Mouse (Mus musculus) MEL (cell line): ENCODE results near the gene Ssc4d. TPM values are rescaled to one million over a fixed set of nuclear protein-coding genes. Genes with fewer than 3 reads are reported as not detected.

ENCODE experiments used
- DNase-seq: peaks from one replicate; pipeline ENCODE4 v3.0.0; 2011; ENCODE audit warnings: low read depth, low spot score
- H3K27ac ChIP-seq: 2 replicates; pipeline ENCODE4 v1.5.1; 2012; ENCODE audit warnings: low read depth, mild to moderate bottlenecking, control low read depth, low read length, moderate library complexity; ENCODE audit not compliant: control insufficient read depth
- H3K27me3 ChIP-seq, 2 experiments: fragments of 150-350 bp in 1 of 2; sonication (generic) in 1 of 2; 2 replicates each; pipeline ENCODE4 v1.6.1; 2012; ENCODE audit warnings: low read length in 2 of 2, mild to moderate bottlenecking in 2 of 2, improper control_type of control experiment in 1 of 2, moderate library complexity in 1 of 2; ENCODE audit not compliant: insufficient read depth in 2 of 2, control insufficient read depth in 1 of 2
- H3K36me3 ChIP-seq, 2 experiments: 2 replicates each; pipeline ENCODE4 v1.6.1; 2012 to 2014; ENCODE audit warnings: low read length in 2 of 2, improper control_type of control experiment in 1 of 2, inconsistent platforms in 1 of 2, mild to moderate bottlenecking in 1 of 2; ENCODE audit not compliant: insufficient read depth in 2 of 2, control insufficient read depth in 1 of 2
- H3K4me1 ChIP-seq, 2 experiments: fragments of 150-350 bp in 1 of 2; sonication (generic) in 1 of 2; 2 replicates each; pipeline ENCODE4 v1.6.1; 2012; ENCODE audit warnings: low read length in 2 of 2, improper control_type of control experiment in 1 of 2, mild to moderate bottlenecking in 1 of 2; ENCODE audit not compliant: insufficient read depth in 2 of 2, control insufficient read depth in 1 of 2
- H3K4me3 ChIP-seq, 2 experiments: fragments of 150-350 bp in 1 of 2; sonication (generic) in 1 of 2; 2 replicates each; pipeline ENCODE4 v1.5.1; 2012; ENCODE audit warnings: low read depth in 2 of 2, low read length in 2 of 2, mild to moderate bottlenecking in 2 of 2, moderate library complexity in 2 of 2, control low read depth in 1 of 2, improper control_type of control experiment in 1 of 2; ENCODE audit not compliant: control insufficient read depth in 1 of 2, insufficient read depth in 1 of 2
- H3K79me2 ChIP-seq: 2 replicates; pipeline ENCODE4 v1.6.1; 2012; ENCODE audit warnings: mild to moderate bottlenecking, low read length, moderate library complexity; ENCODE audit not compliant: control insufficient read depth, poor library complexity, insufficient read depth
- H3K9ac ChIP-seq: 2 replicates; pipeline ENCODE4 v1.6.1; 2012; ENCODE audit warnings: low read depth, mild to moderate bottlenecking, control low read depth, low read length, moderate library complexity; ENCODE audit not compliant: control insufficient read depth, poor library complexity, severe bottlenecking
- H3K9me3 ChIP-seq: fragments of 150-350 bp; sonication (generic); replicated peaks from 2 replicates; pipeline ENCODE4 v1.6.1; 2012; ENCODE audit warnings: mild to moderate bottlenecking, low read length, improper control_type of control experiment, moderate library complexity; ENCODE audit not compliant: insufficient read depth
- BHLHE40 ChIP-seq: IDR thresholded peaks from 2 replicates; pipeline ENCODE4 v1.6.1; 2012; ENCODE audit warnings: low read depth, mild to moderate bottlenecking, inconsistent platforms, low read length, improper control_type of control experiment, borderline replicate concordance
- CHD1 ChIP-seq: IDR thresholded peaks from 2 replicates; pipeline ENCODE4 v1.6.1; 2012; ENCODE audit warnings: low read depth, mild to moderate bottlenecking, inconsistent platforms, low read length, improper control_type of control experiment
- CHD2 ChIP-seq: IDR thresholded peaks from 2 replicates; pipeline ENCODE4 v1.6.1; 2011; ENCODE audit warnings: low read length, improper control_type of control experiment
- CTCF ChIP-seq, 3 experiments: IDR thresholded peaks in 2 of 3; conservative IDR thresholded peaks in 1 of 3; 2 replicates each; pipeline ENCODE4 v1.5.1; 2011 to 2012; ENCODE audit warnings: low read length in 3 of 3, low read depth in 2 of 3, mild to moderate bottlenecking in 2 of 3, improper control_type of control experiment in 1 of 3, inconsistent platforms in 1 of 3, mixed read lengths in 1 of 3, moderate library complexity in 1 of 3; ENCODE audit not compliant: control insufficient read depth in 1 of 3, insufficient read depth in 1 of 3, poor library complexity in 1 of 3, severe bottlenecking in 1 of 3
- ELF1 ChIP-seq: IDR thresholded peaks from 2 replicates; pipeline ENCODE4 v1.6.1; 2014; ENCODE audit warnings: low read depth, mild to moderate bottlenecking, inconsistent platforms, low read length, improper control_type of control experiment, moderate library complexity
- EP300 ChIP-seq, 2 experiments: IDR thresholded peaks; 2 replicates each; pipeline ENCODE4 v1.6.1; 2011; ENCODE audit warnings: improper control_type of control experiment in 2 of 2, low read length in 2 of 2, low read depth in 1 of 2, mild to moderate bottlenecking in 1 of 2
- JUND ChIP-seq: IDR thresholded peaks from 2 replicates; pipeline ENCODE4 v1.6.1; 2011; ENCODE audit warnings: low read depth, mild to moderate bottlenecking, improper control_type of control experiment, low read length
- KAT2A ChIP-seq: conservative IDR thresholded peaks from 2 replicates; pipeline ENCODE4 v1.6.1; 2012; ENCODE audit warnings: low read depth, low read length, improper control_type of control experiment, inconsistent platforms
- MAX ChIP-seq: IDR thresholded peaks from 2 replicates; pipeline ENCODE4 v1.6.1; 2011; ENCODE audit warnings: low read length, improper control_type of control experiment
- MAZ ChIP-seq: IDR thresholded peaks from 2 replicates; pipeline ENCODE4 v1.6.1; 2012; ENCODE audit warnings: low read depth, mild to moderate bottlenecking, inconsistent platforms, low read length, improper control_type of control experiment
- MXI1 ChIP-seq: IDR thresholded peaks from 2 replicates; pipeline ENCODE4 v1.6.1; 2011; ENCODE audit warnings: mild to moderate bottlenecking, low read depth, low read length, improper control_type of control experiment
- MYB ChIP-seq: IDR thresholded peaks from 2 replicates; pipeline ENCODE4 v1.6.1; 2011; ENCODE audit warnings: mild to moderate bottlenecking, low read depth, low read length, improper control_type of control experiment
- NELFE ChIP-seq: IDR thresholded peaks from 2 replicates; pipeline ENCODE4 v1.6.1; 2011; ENCODE audit warnings: low read depth, low read length, improper control_type of control experiment
- NRF1 ChIP-seq: IDR thresholded peaks from 2 replicates; pipeline ENCODE4 v1.6.1; 2014; ENCODE audit warnings: low read depth, mild to moderate bottlenecking, inconsistent platforms, low read length, improper control_type of control experiment, moderate library complexity; ENCODE audit not compliant: poor library complexity, insufficient read depth, severe bottlenecking
- POLR2AphosphoS5 ChIP-seq: IDR thresholded peaks from 2 replicates; pipeline ENCODE4 v1.6.1; 2012; ENCODE audit warnings: low read depth, borderline replicate concordance, mild to moderate bottlenecking, inconsistent platforms, low read length, moderate library complexity, mixed read lengths
- RAD21 ChIP-seq: IDR thresholded peaks from 2 replicates; pipeline ENCODE4 v1.6.1; 2011; ENCODE audit warnings: mild to moderate bottlenecking, low read depth, low read length, improper control_type of control experiment
- RCOR1 ChIP-seq: IDR thresholded peaks from 2 replicates; pipeline ENCODE4 v1.6.1; 2012; ENCODE audit warnings: low read depth, mild to moderate bottlenecking, inconsistent platforms, low read length, improper control_type of control experiment
- SMC3 ChIP-seq: IDR thresholded peaks from 2 replicates; pipeline ENCODE4 v1.6.1; 2011; ENCODE audit warnings: low read depth, low read length, improper control_type of control experiment
- TBP ChIP-seq: IDR thresholded peaks from 2 replicates; pipeline ENCODE4 v1.8.0; 2011; ENCODE audit warnings: low read depth, low read length, improper control_type of control experiment
- TCF12 ChIP-seq: IDR thresholded peaks from 2 replicates; pipeline ENCODE4 v1.6.1; 2014; ENCODE audit warnings: low read depth, mild to moderate bottlenecking, inconsistent platforms, low read length, improper control_type of control experiment, moderate library complexity
- USF2 ChIP-seq, 2 experiments: IDR thresholded peaks; 2 replicates each; pipeline ENCODE4 v1.6.1; 2011 to 2012; ENCODE audit warnings: improper control_type of control experiment in 2 of 2, low read length in 2 of 2, borderline replicate concordance in 1 of 2, inconsistent platforms in 1 of 2, low read depth in 1 of 2, mild to moderate bottlenecking in 1 of 2; ENCODE audit not compliant: insufficient read depth in 1 of 2
- ZC3H11A ChIP-seq: IDR thresholded peaks from 2 replicates; pipeline ENCODE4 v1.6.1; 2012; ENCODE audit warnings: low read depth, mild to moderate bottlenecking, inconsistent platforms, low read length, improper control_type of control experiment
- ZMIZ1 ChIP-seq: IDR thresholded peaks from 2 replicates; pipeline ENCODE4 v1.6.1; 2012; ENCODE audit warnings: low read depth, mild to moderate bottlenecking, inconsistent platforms, low read length, improper control_type of control experiment, moderate library complexity
- ZNF384 ChIP-seq: IDR thresholded peaks from 2 replicates; pipeline ENCODE4 v1.6.1; 2012; ENCODE audit warnings: low read depth, mild to moderate bottlenecking, inconsistent platforms, low read length, improper control_type of control experiment
- polyA plus RNA-seq, 2 experiments: library from polyadenylated mRNA; stranded (reverse) in 1 of 2; unstranded in 1 of 2; fragments of >175 nt in 1 of 2; fragments of >200 nt in 1 of 2; gene quantifications; 2 replicates each; pipeline versions ENCODE4 v1.2.1 to v1.2.4; 2012; ENCODE audit warnings: low replicate concordance in 2 of 2, low read depth in 1 of 2; ENCODE audit not compliant: insufficient read length in 2 of 2, insufficient read depth in 1 of 2, missing spikeins in 1 of 2
- total RNA-seq: library from RNA; depleted of rRNA; stranded (reverse); fragments of 300-350 nt; gene quantifications from 2 replicates; pipeline ENCODE4 v1.2.3, GENCODE M21; 2012

Ssc4d gene
- total and polyA plus RNA-seq, 3 experiments: 1.1 to 2.1 TPM; not detected in 1

DNA sequence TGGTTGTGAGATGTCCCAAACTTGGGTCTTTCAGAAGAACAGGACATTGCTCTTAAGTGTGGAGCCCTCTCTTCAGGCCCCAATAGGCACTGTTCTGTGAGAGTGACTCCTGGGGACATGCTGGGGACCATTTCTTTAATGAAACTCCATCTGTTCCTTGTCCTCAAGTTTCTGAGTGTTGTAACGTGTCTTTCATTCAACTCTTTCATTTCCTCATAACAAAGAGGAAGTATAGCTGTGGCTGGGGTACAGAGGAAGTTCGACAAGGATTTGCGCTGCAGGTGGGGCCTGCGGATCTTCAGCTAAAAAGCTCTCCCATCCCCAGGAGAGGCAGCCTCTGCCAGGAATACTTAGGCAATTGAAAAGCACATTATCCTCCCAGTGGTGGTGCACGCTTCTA lies 16.3 kb upstream of the Ssc4d start (continued):
- TF ChIP-seq NRF1: no peak

DNA sequence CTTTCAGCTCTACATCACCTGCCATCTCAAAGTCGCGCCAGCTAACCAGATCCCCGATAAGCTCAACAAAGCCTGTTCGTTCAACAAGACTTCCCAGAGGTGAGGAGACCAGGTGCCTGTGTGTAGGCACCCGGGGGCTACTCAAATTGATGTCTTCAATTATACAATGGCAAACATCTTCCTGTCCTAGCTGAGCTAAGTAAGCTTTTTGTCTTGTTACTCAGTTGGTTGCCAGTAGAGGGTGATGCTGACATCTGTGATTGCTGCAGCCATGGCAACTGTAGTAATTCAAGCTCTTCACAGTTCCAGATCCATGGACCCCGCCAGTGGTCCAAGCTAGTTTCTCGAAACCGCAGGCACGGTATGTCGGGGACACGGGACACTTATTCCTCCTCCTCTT lies 12.9 kb upstream of the Ssc4d start:
- Histone ChIP-seq H3K27ac (no peak overlapping the region), H3K9ac (no peak overlapping the region), H3K9me3 (no peaks in the 10 kb centered on the region), H3K27me3 (no peaks in the 10 kb centered on the region), H3K4me1 (peaks cover 0 to 7% of the 10 kb centered on the region in 2 experiments; a peak in 2 of 4 replicates), H3K79me2 (no peaks in the 10 kb centered on the region), H3K4me3 (no peak overlapping the region), H3K36me3 (peaks cover 0 to 5% of the 10 kb centered on the region in 2 experiments; a peak in 2 of 4 replicates)
- TF ChIP-seq CTCF (IDR thresholded peaks at IDR 0.05 in 2 of 3, conservative IDR thresholded peaks at IDR 0.05 in 1 of 3; ENCODE audit: control insufficient read depth in 1 of 3, insufficient read depth in 1 of 3, low read depth in 2 of 3, low read length in 3 of 3, poor library complexity in 1 of 3, severe bottlenecking in 1 of 3) (peak in 1 of 3 experiments; percentile 22; a peak in 1 of 6 replicates), USF2 (IDR thresholded peaks at IDR 0.05; ENCODE audit: borderline replicate concordance in 1 of 2, insufficient read depth in 1 of 2, low read depth in 1 of 2, low read length in 2 of 2) (no peak)
- peak; percentile 30 for DNase-seq

DNA sequence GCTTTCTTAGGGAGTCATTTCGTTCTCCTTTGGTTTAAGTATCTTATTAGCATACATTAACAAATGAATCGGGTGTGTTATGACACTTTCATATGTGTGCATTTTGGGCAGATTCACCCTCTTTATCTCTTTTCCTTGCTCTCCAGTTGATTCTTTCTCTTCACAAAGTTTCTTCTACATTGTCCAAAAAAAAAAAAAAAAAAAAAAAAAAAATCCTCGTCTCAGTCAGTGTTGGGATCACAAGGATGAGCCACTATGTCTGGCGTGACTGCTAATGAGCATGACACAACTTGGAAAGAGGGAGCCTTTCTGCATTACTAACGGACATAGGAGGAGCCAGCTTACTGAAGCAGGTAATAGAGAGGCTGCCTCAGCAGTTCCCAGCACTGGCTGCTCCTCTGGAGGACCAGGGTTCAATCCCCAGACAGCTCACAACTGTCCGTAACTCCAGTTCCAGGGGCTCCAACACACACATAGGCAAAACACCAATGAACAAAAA lies 10.3 kb upstream of the Ssc4d start:
- H3K79me2 ChIP-seq: no peaks in the 10 kb centered on the region
- no peak for DNase-seq
- TF ChIP-seq ZNF384 (no peak), TCF12 (no peak), NELFE (no peak), BHLHE40 (no peak), CHD2 (no peak), MYB (no peak), ELF1 (no peak), SMC3 (no peak), USF2 (IDR thresholded peaks at IDR 0.05; ENCODE audit: borderline replicate concordance in 1 of 2, insufficient read depth in 1 of 2, low read depth in 1 of 2, low read length in 2 of 2) (no peak)
- no peak overlapping the region for H3K4me3 ChIP-seq
- H3K9ac ChIP-seq: no peak overlapping the region
- H3K9me3 ChIP-seq: no peaks in the 10 kb centered on the region
- no peak overlapping the region for H3K27ac ChIP-seq
- no peaks in the 10 kb centered on the region for H3K4me1 ChIP-seq
- no peaks in the 10 kb centered on the region for H3K36me3 ChIP-seq
- H3K27me3 ChIP-seq: no peaks in the 10 kb centered on the region

DNA sequence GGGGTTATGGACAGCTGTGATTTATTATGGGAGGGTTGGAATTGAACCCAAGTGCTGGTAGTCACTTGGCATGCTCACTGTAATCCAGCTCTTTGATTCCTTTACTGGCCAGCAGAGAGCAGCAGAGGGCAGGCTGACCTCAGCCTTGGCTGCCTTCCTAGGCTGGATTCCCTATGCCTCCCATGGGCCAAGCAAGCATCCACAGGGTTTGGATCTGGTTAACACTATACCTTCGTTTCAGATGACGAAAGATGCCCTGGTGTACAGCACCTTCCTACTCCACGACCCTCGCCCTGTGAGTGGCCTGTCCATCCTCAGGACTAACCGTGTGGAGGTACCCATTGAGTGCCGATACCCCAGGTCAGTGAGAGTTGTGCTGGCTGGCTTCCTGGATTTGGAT lies 8.1 kb upstream of the Ssc4d start:
- Histone ChIP-seq H3K4me1 (no peaks in the 10 kb centered on the region), H3K9ac (no peak overlapping the region), H3K79me2 (no peaks in the 10 kb centered on the region), H3K27ac (no peak overlapping the region), H3K9me3 (no peaks in the 10 kb centered on the region), H3K36me3 (no peaks in the 10 kb centered on the region), H3K27me3 (no peaks in the 10 kb centered on the region), H3K4me3 (no peak overlapping the region)
- peak; percentile 61 for DNase-seq
- no peak for TF ChIP-seq ZMIZ1
- no peak for TF ChIP-seq CHD1
- TF ChIP-seq ELF1: no peak
- no peak for TF ChIP-seq TBP
- TF ChIP-seq KAT2A: no peak
- no peak for TF ChIP-seq NELFE
- TF ChIP-seq EP300 (IDR thresholded peaks at IDR 0.05; ENCODE audit: low read depth in 1 of 2, low read length in 2 of 2): no peak
- TF ChIP-seq NRF1: no peak
- TF ChIP-seq MAX: no peak
- TF ChIP-seq JUND: no peak
- TF ChIP-seq ZNF384: no peak
- TF ChIP-seq RCOR1: no peak
- no peak for TF ChIP-seq POLR2AphosphoS5
- TF ChIP-seq TCF12: no peak
- peak; percentile 72 for TF ChIP-seq RAD21
- no peak for TF ChIP-seq MXI1
- TF ChIP-seq ZC3H11A: peak; percentile 52
- TF ChIP-seq MAZ: no peak
